Mouse (Mus musculus) myocyte (in vitro differentiated cells): ENCODE data around the gene Ccin.

Experiments used
- CEBPB ChIP-seq: IDR thresholded peaks from 2 replicates; pipeline ENCODE4 v1.6.1; 2011; ENCODE audit warnings: mild to moderate bottlenecking, moderate library complexity; ENCODE audit not compliant: poor library complexity, insufficient read depth, severe bottlenecking
- E2F4 ChIP-seq: IDR thresholded peaks from one replicate; pipeline ENCODE4 v1.6.1; 2011; ENCODE audit warnings: mild to moderate bottlenecking, control low read depth, moderate library complexity; ENCODE audit not compliant: insufficient read depth
- MAX ChIP-seq: IDR thresholded peaks from one replicate; pipeline ENCODE4 v1.6.1; 2011; ENCODE audit warnings: low read depth, mild to moderate bottlenecking, control low read depth
- MYOD1 ChIP-seq, 3 experiments: IDR thresholded peaks; one replicate each; pipeline ENCODE4 v1.6.1; 2011; ENCODE audit warnings: control low read depth in 2 of 3, low read depth in 2 of 3, mild to moderate bottlenecking in 2 of 3, moderate library complexity in 1 of 3; ENCODE audit not compliant: insufficient read length in 2 of 3, control insufficient read depth in 1 of 3
- POLR2A ChIP-seq: IDR thresholded peaks from one replicate; pipeline ENCODE4 v1.6.1; 2011; ENCODE audit warnings: low read depth, mild to moderate bottlenecking, control low read depth, moderate library complexity; ENCODE audit not compliant: insufficient read length
- POLR2AphosphoS2 ChIP-seq: IDR thresholded peaks from one replicate; pipeline ENCODE4 v1.6.1; 2011; ENCODE audit warnings: low read depth, control low read depth; ENCODE audit not compliant: insufficient read length
- TCF12 ChIP-seq: IDR thresholded peaks from one replicate; pipeline ENCODE4 v1.6.1; 2011; ENCODE audit warnings: mild to moderate bottlenecking, control low read depth; ENCODE audit not compliant: poor library complexity, insufficient read depth, severe bottlenecking
- TCF3 ChIP-seq: IDR thresholded peaks from one replicate; pipeline ENCODE4 v1.6.1; 2011; ENCODE audit warnings: low read depth, control low read depth; ENCODE audit not compliant: insufficient read length
- USF1 ChIP-seq: IDR thresholded peaks from one replicate; pipeline ENCODE4 v1.6.1; 2011; ENCODE audit warnings: low read depth, mild to moderate bottlenecking, control low read depth, moderate library complexity

GRCm38 (mm10) chr4:43981251-43981650 lies 2.0 kb upstream of the Ccin start:
- TF ChIP-seq MYOD1 (IDR thresholded peaks at IDR 0.05; ENCODE audit: control insufficient read depth in 1 of 3, insufficient read length in 2 of 3, low read depth in 2 of 3) = no peak
- TF ChIP-seq POLR2A = no peak
- no peak for TF ChIP-seq USF1
- TF ChIP-seq POLR2AphosphoS2 = no peak
- no peak for TF ChIP-seq TCF12
- TF ChIP-seq E2F4 = no peak
- TF ChIP-seq MAX = no peak
- TF ChIP-seq CEBPB = no peak
- TF ChIP-seq TCF3 = no peak
